Mouse (Mus musculus) limb, embryonic 12.5 days (tissue): ENCODE data around the gene Ttc21b. TPM values are rescaled to one million over a fixed set of nuclear protein-coding genes. Genes with fewer than 3 reads are reported as not detected.

Source experiments
- ATAC-seq: fragments of 200-750 bp; cut with Nextera tagmentation; 2 replicates; pipeline ENCODE4 v1.8.0; 2017; ENCODE audit warnings: low read depth, moderate TSS enrichment; ENCODE audit not compliant: insufficient number of reproducible peaks, insufficient read depth, low FRiP score, low TSS enrichment
- H3K27ac ChIP-seq: fragments of 300-500 bp; sonication (generic); 2 replicates; pipeline ENCODE4 v1.5.1; 2016; ENCODE audit warnings: mild to moderate bottlenecking, moderate library complexity
- H3K27me3 ChIP-seq: fragments of 300-500 bp; sonication (generic); 2 replicates; pipeline ENCODE4 v1.6.1; 2016; ENCODE audit warnings: mild to moderate bottlenecking, moderate library complexity
- H3K36me3 ChIP-seq: fragments of 300-500 bp; sonication (generic); 2 replicates; pipeline ENCODE4 v1.6.1; 2016; ENCODE audit warnings: mild to moderate bottlenecking, moderate library complexity
- H3K4me1 ChIP-seq: fragments of 300-500 bp; sonication (generic); replicated peaks from 2 replicates; pipeline ENCODE4 v1.6.1; 2016
- H3K4me2 ChIP-seq: fragments of 300-500 bp; sonication (generic); 2 replicates; pipeline ENCODE4 v1.6.1; 2016; ENCODE audit warnings: mild to moderate bottlenecking, moderate library complexity
- H3K4me3 ChIP-seq: fragments of 300-500 bp; sonication (generic); replicated peaks from 2 replicates; pipeline ENCODE4 v1.5.1; 2016; ENCODE audit warnings: mild to moderate bottlenecking
- H3K9ac ChIP-seq: fragments of 300-500 bp; sonication (generic); replicated peaks from 2 replicates; pipeline ENCODE4 v1.6.1; 2016; ENCODE audit warnings: mild to moderate bottlenecking, moderate library complexity
- H3K9me3 ChIP-seq: fragments of 300-500 bp; sonication (generic); 2 replicates; pipeline ENCODE4 v1.6.1; 2016; ENCODE audit warnings: mild to moderate bottlenecking, moderate library complexity
- WGBS: fragments of 180-500 bp; shearing (Covaris S2); methylation state at CpG from one replicate; pipeline ENCODE4 v1.1.7; 2016; 5-methylcytosine and 5-hydroxymethylcytosine counted together
- polyA plus RNA-seq: library from polyadenylated mRNA; unstranded; fragments of >200 nt; fragmentation: Nextera tagmentation; extraction: Ambion mirVana; gene quantifications from 2 replicates; pipeline ENCODE4 v1.2.1, GENCODE M21; 2016

Ttc21b gene
- polyA plus RNA-seq = 18.3 and 18.8 TPM in 2 replicates

GRCm38 (mm10) chr2:66256220-66257131 lies at the start of gene Ttc21b:
Gene Ttc21b (minus strand): TSS chr2:66256617.
- no peaks in the 10 kb centered on the region for H3K27me3 ChIP-seq
- peak within 1 kb of the TSS; percentile 77 for H3K4me3 ChIP-seq
- H3K36me3 ChIP-seq = peaks cover 7% of the 10 kb centered on the region
- peak within 1 kb of the TSS; percentile 78 for H3K27ac ChIP-seq
- under 1% methylated on average over 53 of the region's 56 CpGs for WGBS
- peak within 1 kb of the TSS; percentile 55 for H3K4me2 ChIP-seq
- H3K9me3 ChIP-seq = no peaks in the 10 kb centered on the region
- peak; percentile 98 for ATAC-seq
- H3K4me1 ChIP-seq = peaks cover 5% of the 10 kb centered on the region; the same call in 1 of the 2 replicates
- H3K9ac ChIP-seq = peak within 1 kb of the TSS; percentile 72

- ATAC-seq = no peak
- H3K27me3 ChIP-seq = no peaks in the 10 kb centered on the region
- H3K9ac ChIP-seq = no peak overlapping the region
- no peak overlapping the region for H3K4me3 ChIP-seq
- no peaks in the 10 kb centered on the region for H3K9me3 ChIP-seq
- H3K4me1 ChIP-seq = no peaks in the 10 kb centered on the region
- no peak overlapping the region for H3K4me2 ChIP-seq
- 78% methylated on average over 3 of the region's 3 CpGs for WGBS
- H3K27ac ChIP-seq = no peak overlapping the region
- H3K36me3 ChIP-seq = no peaks in the 10 kb centered on the region
These were observed 16.1 kb upstream of the Ttc21b start for GRCm38 (mm10) chr2:66272551-66272950.

- peaks cover 53% of the 10 kb centered on the region for H3K36me3 ChIP-seq
These were observed 12.4 kb downstream of the Ttc21b start for GRCm38 (mm10) chr2:66244013-66244412.

GRCm38 (mm10) chr2:66240334-66240733 lies 16.1 kb downstream of the Ttc21b start:
- Histone ChIP-seq H3K9me3 (no peaks in the 10 kb centered on the region), H3K27ac (no peak overlapping the region), H3K4me3 (no peak overlapping the region), H3K27me3 (no peaks in the 10 kb centered on the region), H3K4me1 (no peaks in the 10 kb centered on the region), H3K4me2 (no peak overlapping the region), H3K9ac (no peak overlapping the region), H3K36me3 (peaks cover 45% of the 10 kb centered on the region)
- no peak for ATAC-seq
- WGBS = 89% methylated on average over 1 of the region's 1 CpGs

More at GRCm38 (mm10) chr2:66244013-66244412, 12.4 kb downstream of the Ttc21b start:
- Histone ChIP-seq H3K4me3 (no peak overlapping the region), H3K9ac (no peak overlapping the region), H3K27me3 (no peaks in the 10 kb centered on the region), H3K4me2 (no peak overlapping the region), H3K27ac (no peak overlapping the region), H3K9me3 (no peaks in the 10 kb centered on the region), H3K4me1 (no peaks in the 10 kb centered on the region)
- ATAC-seq = no peak
- 87% methylated on average over 1 of the region's 1 CpGs for WGBS

GRCm38 (mm10) chr2:66238886-66239285 lies 17.5 kb downstream of the Ttc21b start:
- H3K4me3 ChIP-seq = no peak overlapping the region
- no peaks in the 10 kb centered on the region for H3K4me1 ChIP-seq
- H3K9me3 ChIP-seq = no peaks in the 10 kb centered on the region
- peaks cover 48% of the 10 kb centered on the region for H3K36me3 ChIP-seq
- no peaks in the 10 kb centered on the region for H3K27me3 ChIP-seq
- ATAC-seq = no peak
- 90% methylated on average over 5 of the region's 5 CpGs for WGBS
- H3K9ac ChIP-seq = no peak overlapping the region
- no peak overlapping the region for H3K4me2 ChIP-seq
- no peak overlapping the region for H3K27ac ChIP-seq

GRCm38 (mm10) chr2:66220954-66221353 lies 35.5 kb downstream of the Ttc21b start:
- Histone ChIP-seq H3K9ac (no peak overlapping the region), H3K36me3 (peaks cover 28% of the 10 kb centered on the region), H3K27me3 (no peaks in the 10 kb centered on the region), H3K4me3 (no peak overlapping the region), H3K9me3 (no peaks in the 10 kb centered on the region), H3K4me1 (no peaks in the 10 kb centered on the region), H3K4me2 (no peak overlapping the region), H3K27ac (no peak overlapping the region)
- 87% methylated on average over 7 of the region's 7 CpGs for WGBS
- ATAC-seq = no peak

- Histone ChIP-seq H3K27me3 (no peaks in the 10 kb centered on the region), H3K4me2 (no peak overlapping the region), H3K9ac (no peak overlapping the region), H3K27ac (no peak overlapping the region), H3K4me3 (no peak overlapping the region), H3K4me1 (no peaks in the 10 kb centered on the region), H3K36me3 (peaks cover 54% of the 10 kb centered on the region), H3K9me3 (no peaks in the 10 kb centered on the region)
- WGBS = 76% methylated on average over 10 of the region's 10 CpGs
- ATAC-seq = no peak
These were observed 46.5 kb downstream of the Ttc21b start for GRCm38 (mm10) chr2:66209875-66210274.

- Histone ChIP-seq H3K9ac (no peak overlapping the region), H3K27me3 (no peaks in the 10 kb centered on the region), H3K36me3 (peaks cover 49% of the 10 kb centered on the region), H3K27ac (no peak overlapping the region), H3K4me1 (no peaks in the 10 kb centered on the region), H3K4me3 (no peak overlapping the region), H3K9me3 (no peaks in the 10 kb centered on the region), H3K4me2 (no peak overlapping the region)
- no peak for ATAC-seq
- 94% methylated on average over 13 of the region's 13 CpGs for WGBS
These were observed 47.1 kb downstream of the Ttc21b start for GRCm38 (mm10) chr2:66209353-66209752.

- WGBS = 88% methylated on average over 2 of the region's 2 CpGs
- H3K4me3 ChIP-seq = no peak overlapping the region
These were observed 49.6 kb downstream of the Ttc21b start for GRCm38 (mm10) chr2:66206796-66207195.

GRCm38 (mm10) chr2:66204218-66204617 lies 52.2 kb downstream of the Ttc21b start:
- H3K4me2 ChIP-seq = no peak overlapping the region
- no peak overlapping the region for H3K27ac ChIP-seq
- H3K4me3 ChIP-seq = no peak overlapping the region
- no peaks in the 10 kb centered on the region for H3K4me1 ChIP-seq
- no peaks in the 10 kb centered on the region for H3K27me3 ChIP-seq
- 93% methylated on average over 2 of the region's 2 CpGs for WGBS
- peaks cover 58% of the 10 kb centered on the region for H3K36me3 ChIP-seq
- no peak for ATAC-seq
- no peak overlapping the region for H3K9ac ChIP-seq
- H3K9me3 ChIP-seq = no peaks in the 10 kb centered on the region

More at GRCm38 (mm10) chr2:66206796-66207195, 49.6 kb downstream of the Ttc21b start:
- H3K4me2 ChIP-seq = no peak overlapping the region
- no peak overlapping the region for H3K9ac ChIP-seq
- no peak for ATAC-seq
- H3K36me3 ChIP-seq = peaks cover 48% of the 10 kb centered on the region
- no peak overlapping the region for H3K27ac ChIP-seq
- no peaks in the 10 kb centered on the region for H3K27me3 ChIP-seq
- no peaks in the 10 kb centered on the region for H3K4me1 ChIP-seq
- H3K9me3 ChIP-seq = no peaks in the 10 kb centered on the region

- no peak overlapping the region for H3K27ac ChIP-seq
- ATAC-seq = no peak
- H3K36me3 ChIP-seq = peaks cover 56% of the 10 kb centered on the region
- H3K4me3 ChIP-seq = no peak overlapping the region
- no peak overlapping the region for H3K4me2 ChIP-seq
- H3K9ac ChIP-seq = no peak overlapping the region
- no peaks in the 10 kb centered on the region for H3K27me3 ChIP-seq
- WGBS = 15% methylated on average over 3 of the region's 3 CpGs
- H3K9me3 ChIP-seq = no peaks in the 10 kb centered on the region
- no peaks in the 10 kb centered on the region for H3K4me1 ChIP-seq
These were observed 56.2 kb downstream of the Ttc21b start for GRCm38 (mm10) chr2:66200195-66200594.
